ENCODE assay signal across 11 mouse cellular contexts in the genomic region with DNA sequence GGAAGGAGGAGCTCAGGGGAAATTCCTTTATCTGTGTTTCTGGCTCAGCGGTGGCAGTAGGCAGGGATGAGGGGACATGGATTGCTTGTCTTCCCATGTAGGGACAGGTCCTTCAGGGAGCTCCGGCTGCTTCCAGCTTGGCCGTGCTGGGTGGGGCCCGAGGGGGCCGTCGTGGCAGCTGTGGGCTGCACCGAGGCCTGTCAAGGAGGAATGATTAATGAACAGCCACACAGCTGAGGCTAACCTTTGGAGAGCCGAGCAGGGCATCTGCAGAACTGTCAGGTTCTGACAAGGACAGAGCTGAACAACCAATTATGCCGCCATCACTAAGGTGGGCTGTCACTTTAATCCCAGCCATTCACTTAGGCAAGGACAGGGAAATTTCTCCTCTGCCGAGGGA.
DNase-seq lines count a peak whose midpoint lies in the region; ATAC-seq lines count a peak whose summit lies in the region.
"Had no signal": no experiment of that assay in that cellular context is flagged by ENCODE, and none has a peak within 500 bp of the region (broad histone marks: within the 10 kb centered on the region; RNA-seq: fewer than 3 reads in every experiment).

No protein-coding gene starts in this region.

- H3K27ac ChIP-seq in heart, embryonic 11.5 days (ENCODE audit: low read depth, low read length) = no peak overlapping the region
- peak overlapping the region; percentile 16; the same call in 1 of the 2 replicates for H3K27ac ChIP-seq in forebrain, embryonic 13.5 days
- H3K27ac ChIP-seq in limb, embryonic 11.5 days (replicated peaks; ENCODE audit: low read depth, low read length) = no peak overlapping the region
- H3K27ac ChIP-seq: liver, embryonic 14.5 days had no signal

- 0 out of 2 replicates have a peak, but pooled peaks cover 6% of the 10 kb centered on the region for H3K4me1 ChIP-seq in heart, embryonic 11.5 days (ENCODE audit: control insufficient read depth, insufficient read depth, low read length)
- peaks cover 21% of the 10 kb centered on the region for H3K4me1 ChIP-seq in forebrain, embryonic 13.5 days
- H3K4me1 ChIP-seq in limb, embryonic 11.5 days (ENCODE audit: control insufficient read depth, insufficient read depth, low read length) = 0 out of 2 replicates have a peak, but pooled peaks cover 5% of the 10 kb centered on the region

- H3K27me3 ChIP-seq in heart, embryonic 11.5 days (ENCODE audit: control insufficient read depth, insufficient read depth, low read length) = peaks cover 3% of the 10 kb centered on the region; the same call in 1 of the 2 replicates
- H3K27me3 ChIP-seq in forebrain, embryonic 13.5 days = 0 out of 2 replicates have a peak, but pooled peaks cover 8% of the 10 kb centered on the region
- no peaks in the 10 kb centered on the region for H3K27me3 ChIP-seq in limb, embryonic 11.5 days (ENCODE audit: control insufficient read depth, insufficient read depth, low read length)

- intact Hi-C loops in gastrocnemius, postnatal 14 days (cut with DNase I; ENCODE audit: low total_unique reads) = no loop called here

- DNase-seq in heart, adult 9 months (ENCODE audit: low spot score in 2 of 2) = no peak
- DNase-seq in limb, embryonic 11.5 days (ENCODE audit: low spot score) = peak; percentile 39
- DNase-seq in retina, embryonic 14.5 days (ENCODE audit: low spot score) = peak; percentile 49
- no peak for DNase-seq in gastrocnemius, postnatal 14 days
- DNase-seq in frontal cortex, postnatal 14 days (ENCODE audit: low spot score in 2 of 2) = no peak
- DNase-seq in thymus, postnatal 0 days (ENCODE audit: low spot score) = no peak
- DNase-seq: kidney, postnatal 36 days; lung, postnatal 36 days had no signal

- H3K4me2 ChIP-seq in heart, embryonic 11.5 days = 0 out of 2 replicates have a peak overlapping the region, but pooled peaks have one; percentile 4
- H3K4me2 ChIP-seq in forebrain, embryonic 13.5 days = no peak overlapping the region
- H3K4me2 ChIP-seq in limb, embryonic 11.5 days (ENCODE audit: low read depth, severe bottlenecking) = no peak overlapping the region

- no peaks in the 10 kb centered on the region for H3K36me3 ChIP-seq in heart, embryonic 11.5 days (ENCODE audit: control insufficient read depth, insufficient read depth, low read length)
- no peaks in the 10 kb centered on the region for H3K36me3 ChIP-seq in forebrain, embryonic 13.5 days (ENCODE audit: poor library complexity, severe bottlenecking)
- H3K36me3 ChIP-seq in limb, embryonic 11.5 days (ENCODE audit: control insufficient read depth, insufficient read depth, low read length) = no peaks in the 10 kb centered on the region

- WGBS in heart, embryonic 11.5 days (ENCODE audit: insufficient replicate concordance) = 10% methylated on average over 10 of the region's 10 CpGs
- 18% methylated on average over 10 of the region's 10 CpGs for WGBS in forebrain, embryonic 13.5 days
- 15% methylated on average over 10 of the region's 10 CpGs for WGBS in limb, embryonic 11.5 days

- no peak overlapping the region for H3K9ac ChIP-seq in heart, embryonic 11.5 days (ENCODE audit: low read depth, low read length)
- H3K9ac ChIP-seq in forebrain, embryonic 13.5 days = no peak overlapping the region
- H3K9ac ChIP-seq in limb, embryonic 11.5 days (ENCODE audit: low read length) = no peak overlapping the region
- H3K9ac ChIP-seq: liver, embryonic 14.5 days had no signal

- 0 out of 2 replicates have a peak, but pooled peaks cover 2% of the 10 kb centered on the region for H3K9me3 ChIP-seq in heart, embryonic 11.5 days (replicated peaks; ENCODE audit: control insufficient read depth, low read length)
- H3K9me3 ChIP-seq in forebrain, embryonic 13.5 days (replicated peaks) = no peaks in the 10 kb centered on the region; the same call in 1 of the 2 replicates
- no peaks in the 10 kb centered on the region for H3K9me3 ChIP-seq in limb, embryonic 11.5 days (ENCODE audit: control insufficient read depth, low read length)

- ATAC-seq in heart, embryonic 11.5 days (replicated peaks; ENCODE audit: insufficient number of reproducible peaks, low FRiP score, low TSS enrichment) = 0 out of 2 replicates have a peak, but pooled peaks have one; percentile 35
- ATAC-seq in forebrain, embryonic 13.5 days = peak; percentile 38; the same call in 1 of the 2 replicates
- no peak for ATAC-seq in limb, embryonic 11.5 days (ENCODE audit: insufficient number of reproducible peaks, low FRiP score, low TSS enrichment, low read depth)

- no peak overlapping the region for H3K4me3 ChIP-seq in heart, embryonic 11.5 days (ENCODE audit: low read depth, low read length)
- H3K4me3 ChIP-seq in forebrain, embryonic 13.5 days = no peak overlapping the region
- H3K4me3 ChIP-seq in limb, embryonic 11.5 days (ENCODE audit: low read depth, low read length) = no peak overlapping the region

Comparison
In these comparisons a context has a peak if more than half of its experiments do, and no peak if none do; other contexts are left out.
1. DNase-seq: peak in limb, embryonic 11.5 days (single experiment) and retina, embryonic 14.5 days (single experiment); none in heart, adult 9 months (0 of 2), gastrocnemius, postnatal 14 days (single experiment), frontal cortex, postnatal 14 days (0 of 2) and thymus, postnatal 0 days (single experiment).